Mouse (Mus musculus): Measurements from ENCODE around the gene Cdc34. TPM values are rescaled to one million over a fixed set of nuclear protein-coding genes. Genes with fewer than 3 reads are reported as not detected.
"Not testable (repeated sequence)": the region's sequence is repeated elsewhere in the genome, so short reads cannot be mapped to it uniquely, and the experiment has no call there.

The Cdc34 gene
- polyA plus RNA-seq, 1 experiment: 96.3 TPM

DNA sequence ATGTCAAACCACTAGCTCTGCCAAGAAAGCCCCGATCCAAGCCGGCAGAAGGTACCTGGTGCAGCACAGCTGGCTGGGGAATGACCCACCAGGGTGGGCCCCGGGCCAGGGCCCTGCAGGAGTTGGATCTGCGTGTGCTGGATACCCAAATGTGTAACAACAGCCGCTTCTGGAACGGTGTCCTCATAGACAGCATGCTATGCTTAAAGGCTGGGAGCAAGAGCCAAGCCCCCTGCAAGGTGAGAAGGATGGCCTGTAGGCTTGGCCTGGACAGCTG is 12.3 kb downstream of the Cdc34 start:
- no peak for DNase-seq (ENCODE audit: extremely low spot score in 1 of 2, low spot score in 1 of 2)

DNA sequence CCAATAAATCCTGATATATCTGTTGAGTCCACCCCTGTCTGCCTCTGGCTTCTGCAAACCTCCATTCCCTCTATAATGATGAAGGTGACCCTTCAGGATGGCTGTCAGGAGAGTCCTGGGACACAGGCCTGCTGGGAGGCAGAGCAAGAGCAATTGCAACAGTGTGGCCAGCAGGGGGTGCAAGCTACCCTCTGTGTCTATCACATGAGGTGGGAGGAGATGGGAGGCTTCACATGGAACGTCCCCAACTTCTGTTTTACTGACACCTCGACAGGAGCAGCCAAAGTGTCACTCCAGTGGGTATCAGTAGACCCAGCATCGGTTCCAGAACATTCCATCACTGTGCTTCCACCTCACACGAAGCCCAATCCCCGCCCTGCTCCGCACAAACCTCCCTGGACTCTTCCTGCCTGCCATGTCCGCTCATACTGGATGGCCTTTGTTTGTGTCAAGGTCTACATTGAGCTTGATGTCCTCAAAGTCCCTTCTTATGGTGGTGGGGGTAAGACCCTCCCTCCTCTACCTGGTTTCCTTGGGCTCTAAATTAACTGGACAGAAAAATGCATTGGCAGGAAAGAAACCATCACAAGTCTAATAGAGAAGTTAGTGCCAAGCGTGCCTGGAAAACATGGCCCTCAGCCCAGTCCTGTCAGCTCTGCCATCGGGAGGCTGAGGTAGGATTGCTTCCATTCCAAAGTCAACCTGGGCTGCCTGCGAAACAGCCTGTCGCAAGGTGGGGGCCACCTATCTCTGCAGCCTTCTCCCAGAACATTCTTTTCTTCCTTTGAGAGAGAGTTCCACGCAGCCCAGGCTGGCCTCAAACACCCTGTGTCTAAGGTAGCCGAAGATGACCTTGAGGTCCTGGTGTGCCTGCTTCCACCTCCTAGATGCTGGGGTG is 13.5 kb downstream of the Cdc34 start:
- DNase-seq (ENCODE audit: extremely low spot score in 1 of 2, low spot score in 1 of 2): peak in 1 of 2 experiments; percentile 76

DNA sequence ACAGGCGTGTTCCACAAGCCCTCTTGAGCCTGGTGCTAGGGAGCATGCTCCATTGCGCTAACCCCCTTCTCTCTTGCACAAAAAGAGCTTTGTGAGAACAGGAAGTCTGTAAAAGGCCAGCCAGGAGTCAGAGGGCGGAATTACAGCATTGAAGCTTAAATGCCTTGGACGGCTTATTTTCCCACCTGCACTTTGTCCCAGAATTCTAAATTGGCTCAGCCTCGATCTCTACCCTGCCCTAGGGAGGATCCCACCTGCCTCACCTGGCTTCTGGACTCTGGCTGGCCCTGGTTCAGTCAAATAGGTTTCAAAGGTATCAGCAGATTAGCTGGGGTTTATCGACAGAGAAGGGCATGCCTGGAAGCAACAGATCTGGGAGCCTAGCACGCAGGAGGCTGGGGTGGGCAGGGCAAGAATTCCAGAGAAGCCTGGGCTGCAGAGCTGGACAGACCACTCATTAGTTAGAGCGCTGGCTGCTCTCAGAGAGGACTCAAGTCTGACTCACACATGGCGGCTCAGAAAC is 14.2 kb downstream of the Cdc34 start:
- no peak for DNase-seq (ENCODE audit: extremely low spot score in 1 of 2, low spot score in 1 of 2)

- no peak for DNase-seq (ENCODE audit: extremely low spot score in 1 of 2, low spot score in 1 of 2)
These were observed 15.9 kb downstream of the Cdc34 start for GRCm38 (mm10) chr10:79697916-79698315.

- no peak for DNase-seq (ENCODE audit: extremely low spot score in 1 of 2, low spot score in 1 of 2)
These were observed 16.5 kb downstream of the Cdc34 start for GRCm38 (mm10) chr10:79698459-79698858.

GRCm38 (mm10) chr10:79700676-79701075 is 18.7 kb downstream of the Cdc34 start:
- no peak for DNase-seq (ENCODE audit: extremely low spot score in 1 of 2, low spot score in 1 of 2)

DNA sequence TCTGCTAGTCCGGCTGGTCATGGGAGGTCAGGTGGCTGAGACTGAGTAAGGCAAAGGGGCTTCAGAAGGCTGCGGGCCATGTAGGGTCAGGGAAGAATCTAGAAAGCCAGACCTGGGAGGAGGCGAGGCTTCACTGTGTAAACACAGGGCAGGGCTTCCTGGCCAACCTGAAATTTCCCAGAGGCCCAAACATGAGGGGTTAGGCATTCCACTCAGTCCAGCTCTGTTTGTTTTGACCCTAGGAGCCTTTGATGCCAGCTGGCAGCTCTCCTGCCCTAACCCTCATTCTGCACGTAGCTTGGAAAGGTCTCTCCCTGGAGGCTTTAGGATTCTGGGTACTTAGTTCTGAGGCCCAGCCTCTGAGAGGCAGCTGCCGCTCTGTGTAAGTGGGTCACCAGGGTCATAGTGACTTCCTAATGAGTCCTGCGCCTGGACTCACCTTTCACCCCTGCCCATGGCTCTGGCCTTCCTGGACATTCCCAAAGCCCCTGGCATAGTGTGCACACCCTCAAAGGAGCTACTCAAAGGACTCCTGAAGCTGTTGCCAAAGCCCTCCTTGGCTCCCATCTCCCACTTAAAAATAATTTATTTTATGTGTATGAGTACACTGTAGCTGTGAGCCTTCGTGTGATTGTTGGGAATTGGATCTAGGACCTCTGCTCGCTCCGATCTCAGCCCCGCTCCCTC is 19.6 kb downstream of the Cdc34 start:
- no peak for DNase-seq (ENCODE audit: extremely low spot score in 1 of 2, low spot score in 1 of 2)

DNA sequence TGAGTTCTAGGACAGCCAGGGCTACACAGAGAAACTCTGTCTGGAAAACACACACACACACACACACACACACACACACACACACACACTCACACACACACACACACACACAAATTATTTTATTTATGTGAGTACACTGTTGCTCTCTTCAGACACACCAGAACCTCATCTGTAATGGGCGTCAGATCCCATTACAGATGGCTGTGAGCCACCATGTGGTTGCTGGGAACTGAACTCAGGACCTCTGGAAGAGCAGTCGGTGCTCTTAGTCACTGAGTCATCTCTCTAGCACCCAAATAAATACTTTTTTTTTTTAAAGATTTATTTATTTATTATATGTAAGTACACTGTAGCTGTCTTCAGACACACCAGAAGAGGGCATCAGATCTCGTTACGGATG is 21.0 kb downstream of the Cdc34 start:
- DNase-seq (ENCODE audit: extremely low spot score in 1 of 2, low spot score in 1 of 2): not testable (repeated sequence)

GRCm38 (mm10) chr10:79703541-79703940 is 21.5 kb downstream of the Cdc34 start:
- no peak for DNase-seq (ENCODE audit: extremely low spot score in 1 of 2, low spot score in 1 of 2)

DNA sequence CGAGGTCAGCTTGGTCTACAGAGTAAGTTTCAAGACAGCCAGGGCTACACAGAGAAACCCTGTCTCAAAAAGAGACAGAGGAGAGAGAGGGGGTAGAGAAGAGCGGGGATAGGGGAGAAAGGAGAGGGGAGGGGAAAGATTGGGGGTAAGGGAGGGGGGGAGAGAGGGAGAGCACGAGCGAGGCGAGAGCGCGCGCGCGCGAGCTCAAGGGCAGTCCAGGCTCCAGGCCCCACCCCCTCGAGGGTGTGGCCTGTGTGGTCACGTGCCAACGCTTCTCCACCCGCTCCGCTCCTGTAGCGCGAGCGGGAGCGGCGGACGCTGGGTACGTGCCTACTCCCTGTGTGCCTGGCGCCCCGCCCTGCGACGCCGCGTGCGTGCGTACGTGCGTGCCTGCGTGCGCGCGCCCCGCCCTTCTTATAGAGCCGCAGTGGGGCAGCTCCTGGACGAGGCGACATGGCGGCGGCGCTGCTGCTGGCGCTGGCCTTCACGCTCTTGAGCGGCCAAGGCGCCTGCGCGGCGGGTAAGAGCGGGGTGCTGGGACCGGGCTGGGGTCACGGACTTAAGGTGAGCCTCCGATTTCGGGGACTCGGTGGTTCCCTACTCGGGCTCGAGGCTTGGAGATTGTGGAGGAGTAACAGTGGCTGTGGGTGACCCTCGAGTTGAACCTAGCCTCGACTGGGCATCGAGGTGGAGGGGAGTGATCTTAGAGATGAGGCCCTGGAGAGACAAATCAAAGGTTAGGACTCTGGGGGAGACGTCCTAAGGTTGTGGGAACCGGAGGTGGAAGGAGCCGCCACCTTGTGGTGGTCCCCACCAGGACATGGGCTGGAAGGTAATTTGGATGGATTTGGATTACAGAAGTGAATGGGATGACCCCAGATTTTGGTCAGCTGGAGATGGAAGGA is 22.3 kb downstream of the Cdc34 start, which contains the start of gene Bsg:
Gene Bsg (plus strand): TSS at position 427 of the 905 bp plus-strand sequence.
- peak; percentile 97 to 99 for DNase-seq (ENCODE audit: extremely low spot score in 1 of 2, low spot score in 1 of 2)

DNA sequence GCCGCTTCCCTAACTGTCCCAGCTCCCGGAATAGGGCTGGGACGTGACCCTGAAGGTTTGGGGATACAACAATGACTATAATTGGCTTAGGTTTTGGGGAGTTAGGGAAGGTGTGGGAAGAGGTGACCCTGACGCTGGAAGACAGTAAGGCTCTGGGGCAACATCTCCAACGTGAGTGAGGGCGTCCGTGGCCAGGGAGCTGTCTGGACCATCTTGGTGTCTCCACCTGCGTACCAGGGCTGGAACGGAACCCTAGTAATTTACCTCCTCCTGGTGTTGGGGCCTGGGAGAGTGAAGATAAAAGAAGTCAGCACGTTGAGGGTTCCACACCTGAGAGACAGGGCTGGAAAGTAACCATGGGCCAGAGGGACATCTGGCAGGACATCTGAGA is 23.0 kb downstream of the Cdc34 start:
- no peak for DNase-seq (ENCODE audit: extremely low spot score in 1 of 2, low spot score in 1 of 2)

GRCm38 (mm10) chr10:79705951-79706350 is 24.0 kb downstream of the Cdc34 start:
- no peak for DNase-seq (ENCODE audit: extremely low spot score in 1 of 2, low spot score in 1 of 2)

- DNase-seq (ENCODE audit: extremely low spot score in 1 of 2, low spot score in 1 of 2): no peak
These were observed 24.6 kb downstream of the Cdc34 start for GRCm38 (mm10) chr10:79706406-79707094.

DNA sequence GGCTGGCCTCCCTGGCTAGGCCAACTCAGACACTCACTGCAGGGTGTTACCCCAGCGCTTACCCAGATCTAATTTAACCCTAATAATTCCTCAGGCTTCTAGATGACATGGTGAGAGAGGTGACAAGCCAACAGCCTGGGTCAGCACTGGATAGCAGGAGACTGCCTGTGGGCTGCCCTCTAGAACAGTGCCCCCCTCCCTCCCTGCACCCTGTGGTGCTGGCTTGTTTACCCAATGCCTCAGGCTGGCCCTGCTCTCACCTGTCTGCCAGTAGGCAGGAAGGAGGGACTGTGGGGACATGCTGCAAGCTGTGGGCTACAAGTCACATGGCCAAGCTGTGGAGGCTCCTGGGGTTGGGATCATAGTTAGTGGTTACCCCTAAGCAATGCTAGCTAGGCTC is 25.2 kb downstream of the Cdc34 start:
- DNase-seq (ENCODE audit: extremely low spot score in 1 of 2, low spot score in 1 of 2): no peak

GRCm38 (mm10) chr10:79707759-79708158 is 25.8 kb downstream of the Cdc34 start:
- DNase-seq (ENCODE audit: extremely low spot score in 1 of 2, low spot score in 1 of 2): no peak

DNA sequence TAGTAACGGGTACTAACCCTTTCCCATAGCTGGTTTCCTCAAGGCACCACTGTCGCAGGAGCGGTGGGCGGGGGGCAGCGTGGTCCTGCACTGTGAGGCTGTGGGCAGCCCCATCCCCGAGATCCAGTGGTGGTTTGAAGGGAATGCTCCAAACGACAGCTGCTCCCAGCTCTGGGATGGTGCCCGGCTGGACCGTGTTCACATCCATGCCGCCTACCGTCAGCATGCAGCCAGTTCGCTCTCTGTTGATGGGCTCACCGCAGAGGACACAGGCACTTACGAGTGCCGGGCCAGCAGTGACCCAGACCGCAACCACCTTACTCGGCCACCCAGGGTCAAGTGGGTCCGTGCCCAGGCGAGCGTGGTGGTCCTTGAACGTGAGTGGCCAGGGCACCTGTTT is 26.7 kb downstream of the Cdc34 start:
- no peak for DNase-seq (ENCODE audit: extremely low spot score in 1 of 2, low spot score in 1 of 2)

DNA sequence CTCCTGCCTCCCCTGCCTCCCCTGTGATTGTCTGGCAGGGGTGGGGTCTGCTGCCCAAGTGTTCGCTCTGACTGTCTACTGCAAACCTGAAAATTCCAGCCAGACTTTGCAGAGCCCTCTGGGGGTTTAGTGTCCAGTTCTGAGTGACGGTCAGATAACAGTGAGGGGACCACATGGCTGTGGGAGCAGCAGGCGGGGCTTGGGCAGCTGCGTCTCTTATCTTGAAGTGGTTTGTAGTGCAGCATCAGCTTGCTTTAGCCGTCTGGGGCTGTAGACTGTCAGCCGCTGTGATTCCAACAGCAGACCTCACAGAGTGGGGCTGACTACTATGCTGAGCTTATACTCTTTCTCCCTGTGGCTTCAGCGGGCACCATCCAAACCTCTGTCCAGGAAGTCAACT is 27.3 kb downstream of the Cdc34 start:
- DNase-seq (ENCODE audit: extremely low spot score in 1 of 2, low spot score in 1 of 2): no peak

DNA sequence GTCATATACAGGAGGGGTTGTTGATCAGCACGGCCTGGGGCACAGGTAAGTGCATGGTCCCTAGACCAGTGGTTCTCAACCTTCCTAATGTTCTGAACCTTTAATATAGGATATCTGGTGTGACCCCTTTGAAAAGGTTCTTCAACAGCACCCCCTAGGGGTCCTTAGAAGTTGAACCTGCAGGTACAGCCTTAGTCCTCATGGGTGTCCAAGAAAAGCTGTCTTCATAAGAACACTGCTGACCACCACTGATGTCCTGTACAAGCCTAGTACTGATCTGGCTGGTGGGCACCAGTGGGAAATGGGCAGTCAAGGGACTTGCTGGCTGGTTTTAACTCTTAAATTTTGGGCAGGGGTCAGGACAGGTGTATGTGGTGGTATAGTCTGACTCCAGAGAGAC is 30.0 kb downstream of the Cdc34 start:
- DNase-seq (ENCODE audit: extremely low spot score in 1 of 2, low spot score in 1 of 2): no peak

DNA sequence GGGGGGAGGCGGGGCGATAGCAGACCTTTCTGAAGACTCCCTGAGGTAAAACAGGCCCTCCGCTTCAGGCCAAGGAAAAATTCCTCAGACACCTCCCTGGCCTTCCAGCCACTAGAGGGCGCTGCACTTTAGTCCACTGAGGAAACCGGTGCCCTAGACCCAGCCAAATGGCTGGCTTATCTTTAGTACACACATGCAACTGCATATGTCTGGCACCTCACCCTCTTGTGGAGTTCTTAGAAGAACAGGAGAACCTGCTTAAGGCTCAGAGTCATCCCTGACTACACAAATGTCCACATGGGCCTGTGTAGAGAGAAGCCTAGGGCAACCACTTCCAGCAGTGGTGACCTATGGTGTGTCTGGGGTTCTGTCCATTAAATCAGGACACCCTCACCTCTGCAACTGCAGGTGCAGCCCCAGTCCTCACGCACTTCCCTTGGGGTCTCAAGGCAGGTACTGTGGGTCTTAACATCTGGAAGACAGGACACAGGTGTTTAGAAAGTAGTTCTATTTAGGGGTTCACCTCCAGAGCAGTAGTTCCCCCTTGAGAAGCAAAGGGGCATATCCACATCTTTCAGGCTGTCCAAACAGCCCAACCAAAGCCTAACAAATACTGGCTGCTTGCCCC is 30.6 kb downstream of the Cdc34 start:
- DNase-seq (ENCODE audit: extremely low spot score in 1 of 2, low spot score in 1 of 2): peak in 1 of 2 experiments; percentile 91

DNA sequence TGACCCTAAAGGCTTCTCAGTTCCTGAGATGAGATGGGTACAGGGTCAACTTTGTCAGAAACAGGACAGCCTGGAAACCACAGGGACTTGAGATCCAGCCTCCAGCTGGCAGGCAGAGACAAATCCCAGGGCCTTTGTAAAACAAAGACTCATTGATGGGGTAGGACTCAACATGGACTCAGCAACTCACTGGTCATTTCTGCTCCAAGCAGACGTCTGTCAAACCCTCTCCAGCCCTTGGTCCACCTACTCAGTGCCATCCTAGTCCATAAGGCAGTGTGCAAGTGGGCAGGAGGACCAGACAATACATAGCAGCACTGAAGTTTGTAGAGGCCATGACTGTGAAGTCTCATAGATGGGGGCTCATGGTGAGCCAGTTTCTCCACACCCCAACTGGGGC is 31.2 kb downstream of the Cdc34 start:
- no peak for DNase-seq (ENCODE audit: extremely low spot score in 1 of 2, low spot score in 1 of 2)
